Mouse (Mus musculus) urinary bladder, postnatal 14 days (tissue): ENCODE data around the gene Rps6kb2.

Source experiments
- DNase-seq: peaks from one replicate; pipeline ENCODE4 v3.0.0; 2021; ENCODE audit warnings: low spot score

Gene Rps6kb2

DNA sequence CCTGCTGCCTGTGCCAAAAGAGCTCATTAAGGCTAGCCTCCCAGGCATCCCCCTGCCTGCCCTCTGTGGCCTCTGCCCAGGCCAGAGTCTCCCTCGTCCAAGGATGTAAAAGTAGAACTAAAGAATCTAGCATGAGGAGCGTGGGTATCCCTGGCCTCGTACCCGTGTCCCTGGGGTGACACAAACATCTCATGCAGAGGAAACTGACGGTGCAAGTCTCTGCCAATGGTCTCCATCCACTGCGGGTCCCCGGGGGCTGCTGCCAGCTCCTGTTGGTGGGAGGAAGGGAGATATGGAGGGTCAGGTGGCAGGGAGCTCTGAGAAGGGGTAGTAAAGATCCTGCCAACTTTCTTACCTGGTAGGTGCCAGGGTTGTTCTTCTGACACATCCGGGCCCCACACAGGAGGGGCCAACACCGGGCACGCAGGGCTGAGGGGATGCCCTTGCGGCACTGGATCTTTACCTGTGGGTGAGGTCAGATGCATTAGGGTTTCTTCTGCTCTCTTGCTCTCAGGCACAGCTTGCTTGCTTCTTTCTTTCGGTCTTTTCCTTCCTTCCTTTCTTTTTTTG lies 26.0 kb upstream of the Rps6kb2 start:
- DNase-seq: no peak

DNA sequence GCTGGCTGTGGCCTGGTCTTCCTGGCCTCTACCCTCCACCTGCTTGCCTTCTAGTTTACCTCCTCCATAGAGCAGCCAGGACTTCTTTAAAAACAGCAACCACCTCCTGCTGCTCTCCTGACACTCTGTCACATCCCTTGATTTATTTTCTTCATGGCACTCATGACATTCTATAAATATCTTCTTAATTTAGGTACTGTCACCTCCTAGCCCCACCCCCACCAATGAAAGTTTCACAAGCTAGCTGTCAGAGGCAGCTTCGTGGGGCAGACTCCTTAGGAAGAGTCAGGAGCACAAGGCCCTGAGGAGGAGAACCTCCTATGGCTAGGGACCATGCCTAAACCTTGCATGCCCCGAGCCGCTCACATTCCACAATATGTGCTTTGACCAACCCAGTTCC lies 24.1 kb upstream of the Rps6kb2 start:
- DNase-seq: no peak

DNA sequence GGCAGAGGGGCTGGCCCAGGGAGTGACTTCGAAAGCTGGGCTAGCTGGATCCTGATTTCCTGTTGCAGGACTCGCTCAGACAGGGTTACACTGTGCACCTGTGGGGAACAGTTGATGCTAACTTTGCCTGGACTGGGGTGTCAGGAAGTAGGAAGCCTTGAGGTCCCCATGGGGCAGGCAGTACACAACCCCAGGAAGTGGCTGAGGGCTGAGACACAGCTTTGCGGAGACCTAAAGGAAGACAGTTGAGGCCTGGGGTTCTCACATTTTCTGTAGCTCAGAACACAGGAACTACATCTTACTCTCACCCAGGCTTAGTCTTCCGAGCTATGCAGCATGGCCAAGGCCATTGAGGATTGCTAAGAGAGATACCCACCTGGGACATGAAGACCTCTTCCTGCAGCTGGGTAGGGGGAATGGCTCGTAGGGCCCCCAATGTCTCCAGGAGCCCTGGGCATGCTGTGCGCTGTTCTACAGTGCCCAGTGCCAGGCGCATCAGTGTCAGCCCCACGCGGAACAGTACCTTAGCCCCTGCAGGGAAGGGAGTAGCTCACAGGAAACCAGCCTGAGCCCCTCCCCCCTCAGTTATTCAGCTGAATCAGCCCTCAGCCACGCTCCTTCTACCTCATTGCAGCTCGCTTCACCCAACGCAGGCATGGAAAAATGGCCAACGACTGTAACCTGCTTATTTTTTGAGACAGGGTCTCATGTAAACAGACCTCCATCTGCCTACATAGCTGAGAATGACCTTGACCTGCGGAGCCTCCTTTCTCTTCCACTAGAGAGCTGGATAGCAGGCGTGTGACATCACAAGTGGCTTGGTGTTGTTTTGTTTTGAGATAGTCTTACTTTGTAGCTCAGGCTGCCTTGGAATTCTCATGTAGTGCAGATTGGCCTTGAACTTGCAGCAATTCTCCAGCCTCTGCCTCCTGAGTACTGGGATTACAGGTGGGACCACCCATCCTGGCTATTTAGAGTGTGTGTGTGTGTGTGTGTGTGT lies 22.1 kb upstream of the Rps6kb2 start:
- DNase-seq: no peak

DNA sequence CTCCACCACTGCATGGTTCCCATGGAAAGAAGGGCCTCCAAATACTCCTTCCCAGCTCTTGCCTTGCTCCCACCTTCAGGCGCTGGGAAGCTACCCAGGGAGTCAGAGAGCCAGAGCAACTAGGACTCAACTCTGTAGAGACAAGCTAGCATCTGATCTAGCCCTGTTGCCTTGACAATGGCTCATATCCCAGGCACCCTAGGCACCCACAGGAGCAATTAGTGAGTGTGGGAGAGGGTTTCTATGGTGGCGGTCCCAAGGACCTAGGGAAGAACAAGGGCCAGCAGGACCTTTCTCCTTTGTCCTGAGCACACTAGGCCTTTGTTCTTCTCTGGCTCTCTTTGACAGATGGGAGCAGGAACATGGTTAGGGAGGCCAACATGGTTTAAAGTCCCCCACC lies 20.5 kb upstream of the Rps6kb2 start:
- no peak for DNase-seq

DNA sequence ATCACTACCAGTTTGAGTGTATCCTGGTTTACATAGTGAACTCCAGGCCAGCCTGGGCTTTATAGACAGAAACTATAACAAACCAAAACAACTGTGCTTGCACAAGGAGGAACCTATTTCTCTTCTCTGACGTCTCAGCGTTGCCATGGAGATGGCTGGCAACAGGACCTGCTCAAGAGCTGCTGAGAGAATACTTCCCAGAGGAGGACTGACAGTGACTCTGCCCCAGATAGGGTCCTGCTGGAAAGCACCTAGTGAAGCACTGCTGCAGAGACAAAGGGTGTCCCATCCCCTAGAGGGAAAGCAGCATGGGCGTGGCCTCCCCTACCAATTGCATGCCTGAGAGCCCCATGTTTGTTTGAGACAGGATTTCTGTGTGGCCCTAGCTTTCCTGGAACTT lies 18.7 kb upstream of the Rps6kb2 start:
- peak; percentile 46 for DNase-seq

DNA sequence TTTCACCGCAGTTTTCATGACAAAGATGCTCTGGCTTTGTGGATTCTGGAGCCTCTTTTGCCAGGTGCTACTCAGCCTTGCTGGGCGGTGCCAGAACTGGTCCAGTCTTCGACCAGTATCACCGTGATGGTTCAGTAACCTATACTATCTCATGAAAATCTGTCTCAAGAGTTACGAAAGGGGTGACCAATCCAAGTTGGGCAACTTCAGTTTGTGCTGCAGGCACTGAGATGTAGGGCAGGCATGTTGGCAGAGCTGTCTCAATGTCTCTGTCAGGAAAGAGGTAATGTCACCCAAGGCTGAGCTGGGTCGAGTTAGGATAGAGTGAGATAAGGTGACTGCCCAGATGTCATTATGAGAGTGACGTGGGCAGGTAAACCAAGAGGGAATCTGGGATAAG lies 17.3 kb upstream of the Rps6kb2 start:
- DNase-seq: no peak

DNA sequence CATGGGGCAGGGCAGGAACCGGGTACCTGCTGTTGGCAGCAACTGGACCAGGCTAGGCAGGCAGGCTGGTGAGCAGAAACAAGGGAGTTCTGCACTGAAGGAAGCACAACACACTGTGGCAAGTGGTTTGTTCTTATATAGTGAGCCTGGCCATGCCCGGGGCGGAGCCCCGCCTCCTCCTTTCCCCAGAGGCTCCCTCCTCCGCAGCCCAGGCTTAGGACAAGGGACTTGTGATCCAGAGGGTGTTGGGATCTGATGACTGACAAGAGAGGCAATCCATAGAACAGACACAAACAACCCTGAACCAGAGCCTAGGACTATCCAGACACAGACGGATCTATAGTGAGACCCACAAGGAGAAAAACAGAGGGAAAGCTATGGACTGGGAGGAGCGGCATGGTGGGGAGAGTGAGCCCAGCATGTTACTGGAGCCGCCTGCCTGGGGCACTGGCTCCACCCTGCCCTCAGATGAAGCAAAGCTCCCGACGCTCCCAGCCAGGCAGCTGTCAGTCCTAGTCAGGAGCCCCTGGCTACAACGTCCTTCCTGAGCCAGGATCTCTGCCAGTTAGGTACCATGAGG lies 12.3 kb upstream of the Rps6kb2 start, which contains the start of gene Carns1:
Carns1 (minus strand) TSS at position 112 of the 580 bp plus-strand sequence.
- no peak for DNase-seq

DNA sequence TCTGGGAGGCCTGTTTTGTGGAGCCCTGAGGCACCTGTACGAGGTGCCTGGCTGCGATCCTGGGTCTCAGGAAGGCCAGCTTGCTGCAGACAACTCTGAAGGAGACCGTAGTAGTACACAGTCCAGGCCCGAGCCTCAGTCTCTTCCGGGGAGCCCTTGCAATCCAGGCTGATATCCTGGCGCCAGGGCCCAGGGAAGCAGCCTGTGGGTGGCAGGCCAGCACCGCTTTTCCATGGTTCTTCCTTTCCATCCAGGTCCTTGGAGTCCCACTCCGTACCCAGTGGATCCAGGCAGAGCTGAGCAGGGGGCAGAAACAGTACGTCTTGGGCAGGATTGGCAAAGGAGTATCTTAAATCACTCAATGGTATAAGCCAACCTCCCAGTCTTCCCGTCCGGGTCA lies 9.8 kb upstream of the Rps6kb2 start:
- no peak for DNase-seq

DNA sequence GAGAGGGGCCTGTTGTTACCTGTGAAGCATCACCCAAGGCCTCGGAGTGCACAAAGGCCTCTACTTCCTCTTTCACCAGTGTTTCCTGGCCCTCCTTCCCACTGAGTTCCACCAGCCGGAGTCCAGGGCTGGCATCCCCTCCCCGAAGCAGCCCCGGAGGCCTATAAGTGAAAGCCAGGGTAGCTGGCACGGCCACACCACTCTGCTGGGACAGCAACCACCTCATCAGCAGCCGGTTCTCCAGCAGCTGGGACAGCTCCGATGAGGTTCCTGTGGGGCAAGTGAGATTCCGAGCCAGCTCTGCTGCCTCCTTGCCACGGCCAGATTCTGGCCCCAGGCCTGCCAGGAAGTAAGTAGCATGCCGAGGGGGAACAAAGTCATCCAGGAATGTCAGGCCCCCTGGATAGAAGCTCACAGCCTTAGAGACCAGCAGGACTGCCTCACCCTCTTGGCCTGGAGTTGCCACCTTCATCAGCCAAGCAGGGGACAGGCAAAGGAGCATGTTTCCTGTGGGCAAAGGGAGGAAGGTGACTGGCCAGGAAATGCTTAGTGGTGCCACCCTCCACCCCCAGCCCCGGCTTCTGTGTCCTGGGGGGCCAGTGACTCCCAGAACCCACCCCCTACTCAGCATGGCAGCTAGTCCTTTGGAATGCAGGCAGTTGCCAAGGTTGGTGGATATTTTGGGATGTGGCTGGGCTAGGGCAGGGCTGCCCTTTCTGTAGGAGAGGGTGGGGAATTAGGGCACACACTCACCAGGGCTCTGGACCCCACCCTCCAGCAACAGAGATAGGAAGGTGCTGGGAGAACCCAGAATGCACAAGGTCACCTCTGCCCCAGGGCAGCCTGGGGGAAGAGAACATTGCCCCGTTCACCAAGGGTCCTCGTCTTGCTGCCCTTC lies 8.5 kb upstream of the Rps6kb2 start:
- DNase-seq: no peak

DNA sequence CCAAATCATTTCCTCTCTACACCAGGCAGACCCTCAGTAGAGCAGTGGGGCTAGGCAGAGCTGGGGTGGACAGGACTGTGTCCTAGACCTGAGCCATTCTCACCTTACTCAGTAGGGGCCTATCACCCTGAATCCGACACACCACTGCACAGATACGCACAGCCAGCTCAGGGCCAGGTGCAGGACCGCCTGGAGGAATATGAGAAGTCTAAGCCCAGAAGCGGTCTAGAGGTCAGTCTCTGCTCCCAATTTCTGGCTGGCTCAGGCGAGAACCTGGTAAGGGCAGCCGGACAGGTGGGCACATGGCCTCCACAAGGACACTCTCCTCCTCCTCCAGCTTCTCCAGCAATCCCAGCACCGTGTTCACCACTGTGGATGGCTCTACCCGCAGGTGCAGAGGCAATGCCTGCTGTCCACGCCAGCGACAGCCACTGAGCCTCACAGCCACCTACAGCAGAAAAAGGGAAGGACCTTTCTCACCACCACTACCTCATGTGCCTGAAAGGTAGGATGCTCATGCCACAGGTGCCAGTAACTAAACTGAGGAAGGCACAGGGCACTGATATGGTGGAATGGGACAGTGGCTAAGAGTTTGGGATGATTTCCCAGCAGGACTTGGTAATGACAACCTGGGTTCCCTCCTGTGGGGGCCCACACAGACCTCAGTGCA lies 7.7 kb upstream of the Rps6kb2 start:
- DNase-seq: no peak

DNA sequence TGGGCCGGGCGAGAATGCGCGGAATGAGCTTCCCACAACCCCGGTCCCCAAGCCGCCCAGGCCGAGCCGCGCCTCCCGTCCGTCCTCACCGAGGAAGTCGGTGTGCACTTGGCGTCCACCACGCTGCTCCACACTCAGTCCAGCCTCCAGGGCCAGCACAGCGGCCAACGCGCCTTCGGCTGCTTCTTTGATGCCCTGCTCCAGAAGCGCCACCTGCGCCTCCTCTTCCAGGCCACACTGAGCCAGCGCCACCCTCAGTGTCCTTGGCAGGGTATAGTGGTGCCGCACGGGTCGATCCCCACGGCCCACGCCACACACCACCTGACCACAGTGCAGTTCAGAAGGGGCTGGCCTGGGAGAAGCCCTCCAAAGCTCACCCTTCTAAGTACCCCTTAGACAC lies 6.7 kb upstream of the Rps6kb2 start:
- DNase-seq: no peak

DNA sequence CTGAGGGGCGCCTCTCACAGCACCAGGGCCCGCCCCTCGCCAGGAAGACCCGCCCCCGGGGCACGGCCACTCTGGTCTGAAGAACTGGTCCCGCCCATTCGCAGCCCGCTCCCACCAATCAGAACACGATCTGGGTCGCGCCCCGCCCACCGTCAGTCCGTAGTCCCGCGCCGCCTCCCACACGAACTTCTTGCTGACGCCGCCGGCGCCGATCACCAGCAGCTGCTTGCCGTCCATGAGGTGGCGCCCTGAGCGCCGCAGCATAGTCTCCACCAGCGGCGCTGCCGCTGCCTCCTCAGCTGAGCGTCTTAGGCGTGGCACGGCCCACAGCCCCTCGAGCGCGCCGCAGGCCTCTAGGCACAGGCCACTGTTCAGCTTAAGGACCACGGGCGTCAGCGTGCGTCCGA lies 6.2 kb upstream of the Rps6kb2 start:
- peak; percentile 99 for DNase-seq

DNA sequence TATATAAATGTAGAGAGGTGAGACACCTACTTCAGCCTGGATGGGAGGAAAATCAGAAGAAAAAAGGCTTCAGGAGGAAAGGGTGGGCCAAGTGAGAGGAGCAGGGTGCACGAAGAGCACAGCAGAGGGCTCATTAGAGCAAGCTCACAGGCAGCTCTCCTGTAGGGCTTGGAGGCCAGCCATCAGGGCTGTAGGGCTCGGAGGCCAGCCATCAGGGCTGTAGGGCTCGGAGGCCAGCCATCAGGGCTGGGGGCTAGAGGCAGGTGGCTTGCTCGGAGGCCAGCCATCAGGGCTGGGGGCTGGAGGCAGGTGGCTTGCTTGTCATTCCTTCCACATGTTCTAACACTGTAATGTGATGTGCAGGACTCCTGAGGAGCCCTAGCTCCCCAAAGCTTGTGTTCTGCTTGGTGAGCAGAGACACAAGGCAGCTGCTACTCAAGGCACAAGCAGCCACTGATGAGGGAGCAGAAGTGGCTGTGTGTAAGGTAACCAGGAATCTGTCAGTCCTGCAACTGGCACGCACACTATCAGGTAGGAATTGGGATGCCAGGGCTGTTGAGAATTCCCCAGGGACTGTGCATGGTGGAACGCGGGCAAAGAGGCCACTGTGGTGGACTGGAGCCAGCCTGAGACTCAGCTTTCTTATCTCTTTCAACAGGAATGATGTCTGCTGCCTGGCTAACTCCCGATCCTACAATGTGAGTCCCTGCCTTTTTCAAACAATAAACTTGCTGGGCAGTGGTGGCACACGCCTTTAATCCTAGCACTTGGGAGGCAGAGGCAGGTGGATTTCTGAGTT lies 3.7 kb upstream of the Rps6kb2 start:
- no peak for DNase-seq

DNA sequence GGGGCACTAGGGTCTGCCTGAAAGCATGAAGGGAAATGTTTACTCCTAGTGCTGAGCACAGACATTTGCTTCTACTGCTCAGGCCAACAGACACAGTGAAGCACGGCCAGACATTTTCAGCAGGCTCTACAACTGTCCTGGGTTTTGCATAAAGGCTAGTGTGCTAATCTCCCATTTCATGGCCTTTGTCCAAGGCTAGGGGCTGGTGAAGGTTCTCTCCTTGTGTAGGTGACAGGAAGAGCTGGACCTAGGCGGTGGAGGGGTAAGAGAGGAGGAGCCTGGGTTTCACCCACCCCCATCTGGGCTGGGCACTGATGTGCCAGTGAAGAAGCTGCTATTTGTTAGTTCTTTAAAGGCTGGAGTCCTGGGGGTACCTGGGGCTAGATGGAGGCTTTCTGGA lies 1.6 kb upstream of the Rps6kb2 start:
- DNase-seq: no peak

DNA sequence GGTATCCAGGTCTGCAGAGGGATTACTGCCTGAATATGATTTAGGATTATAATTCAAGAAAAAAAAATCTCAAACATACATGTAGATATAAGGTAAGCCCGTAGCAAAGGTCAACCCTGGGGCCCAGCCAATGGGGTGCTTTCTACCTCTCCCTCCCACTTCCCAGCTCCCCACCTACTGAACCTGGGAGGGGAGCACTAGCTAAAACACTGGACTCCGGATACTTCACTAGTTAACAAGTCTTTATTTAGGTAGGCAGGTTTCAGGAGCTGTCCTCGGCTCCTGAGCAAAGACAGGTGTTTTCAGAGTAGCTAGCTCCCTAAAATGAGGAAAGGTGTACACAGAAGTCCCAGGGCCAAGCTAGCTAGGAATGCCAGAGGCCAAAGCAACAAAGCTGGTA lies 946 bp upstream of the Rps6kb2 start:
- DNase-seq: no peak

DNA sequence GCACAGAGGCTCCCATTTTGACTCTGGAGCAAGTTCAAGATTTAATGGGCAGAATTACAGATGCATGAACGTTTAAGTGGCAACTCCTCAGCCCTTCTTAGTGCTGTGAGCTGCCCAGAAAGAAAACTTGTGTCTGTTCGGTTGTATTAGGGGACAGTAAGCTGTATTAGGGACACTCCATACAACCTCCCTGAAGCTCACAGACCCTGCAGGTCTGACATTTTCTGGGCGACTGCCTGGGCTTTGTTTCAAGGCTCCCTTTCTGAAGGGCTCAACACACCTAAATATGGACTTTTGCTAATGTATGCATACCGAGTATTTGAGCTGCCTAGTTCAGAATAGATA lies 361 bp upstream of the Rps6kb2 start:
- no peak for DNase-seq

DNA sequence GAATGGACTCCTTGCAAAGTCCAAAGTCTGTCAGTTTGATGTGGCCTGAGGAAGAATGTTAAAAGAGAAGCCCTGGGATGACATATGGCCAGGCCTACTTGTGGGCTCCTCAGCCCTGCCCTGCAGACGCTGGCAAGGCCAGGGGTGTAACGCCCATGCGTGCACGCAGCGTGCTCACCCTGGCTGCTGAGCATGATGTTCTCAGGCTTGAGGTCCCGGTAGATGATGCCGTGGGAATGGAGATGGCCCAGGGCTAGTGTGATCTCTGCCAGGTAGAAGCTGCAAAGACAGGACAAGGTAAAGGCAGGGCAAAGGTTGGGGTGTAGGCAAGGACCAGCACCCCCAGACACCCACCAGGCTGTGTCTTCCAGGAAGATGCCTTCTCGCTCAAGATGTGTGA lies 4.1 kb downstream of the Rps6kb2 start:
- no peak for DNase-seq

DNA sequence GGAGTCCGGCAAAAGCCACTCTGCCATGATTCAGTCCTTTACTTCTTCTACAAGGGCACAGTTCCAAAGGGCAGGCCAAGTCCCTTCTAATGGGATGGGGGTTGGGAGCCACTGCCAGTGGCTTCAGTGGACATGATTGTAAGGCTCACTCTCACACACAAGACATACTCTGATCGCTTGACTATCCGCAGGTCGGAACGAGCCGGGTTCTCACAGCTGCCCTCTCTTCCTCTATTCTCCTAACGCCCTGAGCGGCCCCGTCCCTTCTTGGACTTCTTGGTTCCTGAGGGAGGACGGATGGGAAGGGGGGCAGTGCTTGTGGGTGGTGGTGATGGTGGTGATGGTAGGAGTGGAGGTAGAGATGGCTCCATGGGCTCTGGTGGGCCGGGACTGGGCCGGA lies 6.4 kb downstream of the Rps6kb2 start:
- DNase-seq: no peak

DNA sequence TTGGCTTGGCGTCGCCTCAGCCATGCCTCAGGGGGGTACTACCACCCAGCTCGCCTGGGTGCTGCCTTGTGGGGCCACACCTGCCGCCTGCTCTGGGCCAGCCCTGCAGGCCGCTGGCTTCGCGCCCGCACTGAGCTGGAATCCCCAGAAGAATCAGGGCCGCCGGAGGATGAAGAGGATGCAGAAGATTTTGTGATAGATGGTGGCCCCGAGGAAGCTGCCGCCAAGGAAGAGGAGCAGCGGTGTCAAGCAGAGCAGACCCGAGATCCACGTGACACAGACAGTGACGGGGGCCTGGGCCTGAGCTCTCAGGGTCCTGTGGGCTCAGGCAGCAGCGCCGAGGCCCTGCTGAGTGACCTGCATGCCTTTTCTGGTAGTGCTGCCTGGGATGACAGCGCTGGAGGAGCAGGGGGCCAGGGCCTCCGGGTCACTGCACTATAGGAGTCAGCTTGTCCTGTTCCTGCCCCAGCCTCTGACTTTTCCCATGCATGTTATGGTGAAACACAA lies 7.0 kb downstream of the Rps6kb2 start:
- no peak for DNase-seq

DNA sequence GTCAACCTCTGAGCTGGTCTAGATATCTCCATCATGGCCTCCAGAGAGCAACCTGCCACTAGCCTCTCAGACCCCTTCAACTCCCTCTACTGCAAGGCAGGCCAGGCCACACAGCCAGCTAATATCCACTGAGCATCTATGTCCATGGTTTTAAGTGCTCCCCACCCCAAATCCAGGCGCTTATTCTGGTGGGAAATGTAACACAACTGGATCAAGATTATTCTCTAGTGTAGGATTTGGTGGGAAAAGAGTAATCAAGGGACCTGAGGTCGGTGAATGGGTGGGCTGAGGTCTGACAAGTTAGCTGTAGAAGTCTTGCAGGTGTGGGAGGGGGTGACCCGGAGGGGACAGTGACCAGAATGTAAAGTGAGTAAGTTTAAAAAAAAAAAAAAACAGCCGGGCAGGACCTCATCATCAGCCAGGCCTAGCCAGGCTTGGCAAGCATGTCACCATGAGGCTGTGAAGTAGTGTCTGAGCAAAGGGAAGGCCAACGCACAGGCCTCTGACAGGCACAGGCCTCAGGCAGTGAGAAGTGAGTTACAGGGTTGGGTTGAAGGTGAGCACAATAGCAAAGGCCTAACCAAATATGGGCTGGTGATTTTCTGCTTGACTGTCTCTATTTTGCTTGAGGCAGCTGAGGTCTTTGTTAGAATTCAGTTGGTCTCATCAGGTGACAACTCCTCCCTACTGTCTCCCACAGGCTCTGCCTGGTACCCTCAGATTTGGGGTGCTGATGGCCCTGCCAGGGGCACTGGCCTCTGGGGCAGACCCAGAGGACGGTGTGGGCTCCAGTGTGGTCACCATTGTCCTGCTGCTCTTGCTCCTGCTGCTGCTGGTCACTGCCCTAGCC lies 7.7 kb downstream of the Rps6kb2 start:
- no peak for DNase-seq
